Mouse (Mus musculus) limb, embryonic 12.5 days (tissue): Measurements from ENCODE around the gene Rap1gap2. TPM values are rescaled to one million over a fixed set of nuclear protein-coding genes. Genes with fewer than 3 reads are reported as not detected.

ENCODE experiments used
- ATAC-seq: fragments of 200-750 bp; cut with Nextera tagmentation; 2 replicates; pipeline ENCODE4 v1.8.0; 2017; ENCODE audit warnings: low read depth, moderate TSS enrichment; ENCODE audit not compliant: insufficient number of reproducible peaks, insufficient read depth, low FRiP score, low TSS enrichment
- H3K27ac ChIP-seq: fragments of 300-500 bp; sonication (generic); 2 replicates; pipeline ENCODE4 v1.5.1; 2016; ENCODE audit warnings: mild to moderate bottlenecking, moderate library complexity
- H3K27me3 ChIP-seq: fragments of 300-500 bp; sonication (generic); 2 replicates; pipeline ENCODE4 v1.6.1; 2016; ENCODE audit warnings: mild to moderate bottlenecking, moderate library complexity
- H3K36me3 ChIP-seq: fragments of 300-500 bp; sonication (generic); 2 replicates; pipeline ENCODE4 v1.6.1; 2016; ENCODE audit warnings: mild to moderate bottlenecking, moderate library complexity
- H3K4me1 ChIP-seq: fragments of 300-500 bp; sonication (generic); replicated peaks from 2 replicates; pipeline ENCODE4 v1.6.1; 2016
- H3K4me2 ChIP-seq: fragments of 300-500 bp; sonication (generic); 2 replicates; pipeline ENCODE4 v1.6.1; 2016; ENCODE audit warnings: mild to moderate bottlenecking, moderate library complexity
- H3K4me3 ChIP-seq: fragments of 300-500 bp; sonication (generic); replicated peaks from 2 replicates; pipeline ENCODE4 v1.5.1; 2016; ENCODE audit warnings: mild to moderate bottlenecking
- H3K9ac ChIP-seq: fragments of 300-500 bp; sonication (generic); replicated peaks from 2 replicates; pipeline ENCODE4 v1.6.1; 2016; ENCODE audit warnings: mild to moderate bottlenecking, moderate library complexity
- H3K9me3 ChIP-seq: fragments of 300-500 bp; sonication (generic); 2 replicates; pipeline ENCODE4 v1.6.1; 2016; ENCODE audit warnings: mild to moderate bottlenecking, moderate library complexity
- WGBS: fragments of 180-500 bp; shearing (Covaris S2); methylation state at CpG from one replicate; pipeline ENCODE4 v1.1.7; 2016; 5-methylcytosine and 5-hydroxymethylcytosine counted together
- polyA plus RNA-seq: library from polyadenylated mRNA; unstranded; fragments of >200 nt; fragmentation: Nextera tagmentation; extraction: Ambion mirVana; gene quantifications from 2 replicates; pipeline ENCODE4 v1.2.1, GENCODE M21; 2016

The Rap1gap2 gene
- polyA plus RNA-seq, 1 experiment from 2014 or later, result 1.1 TPM

GRCm38 (mm10) chr11:74522487-74523209, 88.1 kb downstream of the Rap1gap2 start:
- ATAC-seq, result peak; percentile 43; the same call in 1 of the 2 replicates
- Histone ChIP-seq H3K27ac (no peak overlapping the region), H3K9me3 (no peaks in the 10 kb centered on the region), H3K4me2 (peak overlapping the region; percentile 94), H3K4me3 (peak overlapping the region; percentile 68), H3K36me3 (no peaks in the 10 kb centered on the region), H3K4me1 (peaks cover 29% of the 10 kb centered on the region), H3K9ac (peak overlapping the region; percentile 59), H3K27me3 (peaks cover 67% of the 10 kb centered on the region)
- WGBS, result under 1% methylated on average over 86 of the region's 87 CpGs

GRCm38 (mm10) chr11:74521981-74522486, 88.7 kb downstream of the Rap1gap2 start:
- Histone ChIP-seq H3K4me1 (peaks cover 28% of the 10 kb centered on the region), H3K36me3 (no peaks in the 10 kb centered on the region), H3K4me3 (peak overlapping the region; percentile 68), H3K4me2 (peak overlapping the region; percentile 94), H3K27ac (no peak overlapping the region), H3K9ac (peak overlapping the region; percentile 59), H3K27me3 (peaks cover 69% of the 10 kb centered on the region), H3K9me3 (no peaks in the 10 kb centered on the region)
- WGBS, result under 1% methylated on average over 29 of the region's 29 CpGs
- ATAC-seq, result no peak

- Histone ChIP-seq H3K36me3 (no peaks in the 10 kb centered on the region), H3K4me1 (peaks cover 22% of the 10 kb centered on the region), H3K4me3 (no peak overlapping the region), H3K9me3 (no peaks in the 10 kb centered on the region), H3K27ac (no peak overlapping the region), H3K9ac (no peak overlapping the region), H3K27me3 (peaks cover 59% of the 10 kb centered on the region), H3K4me2 (no peak overlapping the region)
- ATAC-seq, result no peak
- 78% methylated on average over 3 of the region's 3 CpGs for WGBS
These were observed 90.5 kb downstream of the Rap1gap2 start for GRCm38 (mm10) chr11:74520201-74520600.

GRCm38 (mm10) chr11:74516112-74516511, 94.6 kb downstream of the Rap1gap2 start:
- H3K4me1 ChIP-seq, result no peaks in the 10 kb centered on the region
- 79% methylated on average over 5 of the region's 5 CpGs for WGBS
- H3K27me3 ChIP-seq, result peaks cover 19% of the 10 kb centered on the region
- no peak overlapping the region for H3K9ac ChIP-seq
- ATAC-seq, result no peak
- H3K4me3 ChIP-seq, result no peak overlapping the region
- no peaks in the 10 kb centered on the region for H3K36me3 ChIP-seq
- no peaks in the 10 kb centered on the region for H3K9me3 ChIP-seq
- H3K4me2 ChIP-seq, result no peak overlapping the region
- no peak overlapping the region for H3K27ac ChIP-seq

- H3K27ac ChIP-seq, result no peak overlapping the region
- WGBS, result 81% methylated on average over 3 of the region's 3 CpGs
- no peaks in the 10 kb centered on the region for H3K4me1 ChIP-seq
- no peaks in the 10 kb centered on the region for H3K36me3 ChIP-seq
- no peak overlapping the region for H3K9ac ChIP-seq
- no peak overlapping the region for H3K4me2 ChIP-seq
- H3K9me3 ChIP-seq, result no peaks in the 10 kb centered on the region
- H3K27me3 ChIP-seq, result 0 out of 2 replicates have a peak, but pooled peaks cover 10% of the 10 kb centered on the region
- ATAC-seq, result no peak
- no peak overlapping the region for H3K4me3 ChIP-seq
These were observed 95.7 kb downstream of the Rap1gap2 start for GRCm38 (mm10) chr11:74515046-74515445.

- H3K9ac ChIP-seq, result no peak overlapping the region
- H3K36me3 ChIP-seq, result no peaks in the 10 kb centered on the region
- no peak overlapping the region for H3K4me2 ChIP-seq
- H3K4me1 ChIP-seq, result no peaks in the 10 kb centered on the region
- H3K27ac ChIP-seq, result no peak overlapping the region
- H3K27me3 ChIP-seq, result 0 out of 2 replicates have a peak, but pooled peaks cover 1% of the 10 kb centered on the region
- ATAC-seq, result no peak
- H3K9me3 ChIP-seq, result no peaks in the 10 kb centered on the region
- no peak overlapping the region for H3K4me3 ChIP-seq
- WGBS, result 84% methylated on average over 10 of the region's 10 CpGs
These were observed 98.1 kb downstream of the Rap1gap2 start for GRCm38 (mm10) chr11:74512595-74512994.

- no peak overlapping the region for H3K4me2 ChIP-seq
- WGBS, result 72% methylated on average over 6 of the region's 6 CpGs
- H3K4me1 ChIP-seq, result no peaks in the 10 kb centered on the region
- H3K27me3 ChIP-seq, result no peaks in the 10 kb centered on the region
- no peak overlapping the region for H3K4me3 ChIP-seq
- no peak for ATAC-seq
- H3K36me3 ChIP-seq, result no peaks in the 10 kb centered on the region
- no peaks in the 10 kb centered on the region for H3K9me3 ChIP-seq
- H3K27ac ChIP-seq, result no peak overlapping the region
- no peak overlapping the region for H3K9ac ChIP-seq
These were observed 104.4 kb downstream of the Rap1gap2 start for GRCm38 (mm10) chr11:74506275-74506674.

- WGBS, result 67% methylated on average over 8 of the region's 8 CpGs
- Histone ChIP-seq H3K9me3 (no peaks in the 10 kb centered on the region), H3K27ac (no peak overlapping the region)
These were observed 108.2 kb downstream of the Rap1gap2 start for GRCm38 (mm10) chr11:74502485-74502884.

GRCm38 (mm10) chr11:74501989-74502388, 108.7 kb downstream of the Rap1gap2 start:
- Histone ChIP-seq H3K9ac (no peak overlapping the region), H3K9me3 (no peaks in the 10 kb centered on the region), H3K4me2 (no peak overlapping the region), H3K4me3 (no peak overlapping the region), H3K36me3 (no peaks in the 10 kb centered on the region), H3K27me3 (no peaks in the 10 kb centered on the region), H3K4me1 (peaks cover 7% of the 10 kb centered on the region; the same call in 1 of the 2 replicates), H3K27ac (no peak overlapping the region)
- ATAC-seq, result no peak

More at GRCm38 (mm10) chr11:74502485-74502884, 108.2 kb downstream of the Rap1gap2 start:
- Histone ChIP-seq H3K27me3 (no peaks in the 10 kb centered on the region), H3K4me2 (no peak overlapping the region), H3K36me3 (no peaks in the 10 kb centered on the region), H3K4me3 (no peak overlapping the region), H3K4me1 (peaks cover 7% of the 10 kb centered on the region; the same call in 1 of the 2 replicates), H3K9ac (no peak overlapping the region)
- ATAC-seq, result no peak

- Histone ChIP-seq H3K4me3 (no peak overlapping the region), H3K27ac (no peak overlapping the region), H3K4me2 (no peak overlapping the region), H3K27me3 (no peaks in the 10 kb centered on the region), H3K9me3 (no peaks in the 10 kb centered on the region), H3K36me3 (no peaks in the 10 kb centered on the region), H3K9ac (no peak overlapping the region), H3K4me1 (peaks cover 7% of the 10 kb centered on the region; the same call in 1 of the 2 replicates)
- 75% methylated on average over 3 of the region's 3 CpGs for WGBS
- ATAC-seq, result no peak
These were observed 109.7 kb downstream of the Rap1gap2 start for GRCm38 (mm10) chr11:74501061-74501460.

- peaks cover 7% of the 10 kb centered on the region; the same call in 1 of the 2 replicates for H3K4me1 ChIP-seq
- H3K27ac ChIP-seq, result no peak overlapping the region
- no peak for ATAC-seq
- no peak overlapping the region for H3K9ac ChIP-seq
- H3K27me3 ChIP-seq, result no peaks in the 10 kb centered on the region
- no peaks in the 10 kb centered on the region for H3K9me3 ChIP-seq
- 45% methylated on average over 8 of the region's 8 CpGs for WGBS
- no peaks in the 10 kb centered on the region for H3K36me3 ChIP-seq
- no peak overlapping the region for H3K4me3 ChIP-seq
- H3K4me2 ChIP-seq, result no peak overlapping the region
These were observed 111.1 kb downstream of the Rap1gap2 start for GRCm38 (mm10) chr11:74499521-74500099.
